Mouse (Mus musculus): Measurements from ENCODE around the gene Ap3s2. TPM values are rescaled to one million over a fixed set of nuclear protein-coding genes. Genes with fewer than 3 reads are reported as not detected.
A peak's percentile ranks its signal among the peaks of the same experiment; 100 is the strongest.

Ap3s2 gene
- polyA plus RNA-seq, 1 experiment from 2014 or later, result 28.1 TPM

GRCm38 (mm10) chr7:79858956-79859630, 61.4 kb downstream of the Ap3s2 start:
- H3K4me1 ChIP-seq (ENCODE audit: control insufficient read depth in 2 of 2, insufficient read depth in 2 of 2, low read length in 2 of 2), result peaks cover 7 to 12% of the 10 kb centered on the region in 2 experiments; a peak in 3 of 4 replicates
- H3K4me3 ChIP-seq (ENCODE audit: control insufficient read depth in 1 of 2, insufficient read depth in 1 of 2, low read depth in 1 of 2, low read length in 2 of 2), result no peak overlapping the region
- no peaks in the 10 kb centered on the region for H3K27me3 ChIP-seq (ENCODE audit: control insufficient read depth, insufficient read depth, low read length)
- ATAC-seq (ENCODE audit: insufficient number of reproducible peaks, insufficient read depth, low FRiP score, low read depth), result no peak
- H3K9ac ChIP-seq (ENCODE audit: low read length), result no peak overlapping the region
- no peak overlapping the region for H3K27ac ChIP-seq (replicated peaks in 1 of 2; ENCODE audit: control insufficient read depth in 1 of 2, insufficient read depth in 1 of 2, low read depth in 2 of 2, low read length in 2 of 2)
- WGBS, result 61% methylated on average over 9 of the region's 9 CpGs
- H3K9me3 ChIP-seq (ENCODE audit: control insufficient read depth, low read length), result no peaks in the 10 kb centered on the region
- H3K4me2 ChIP-seq (ENCODE audit: low read length), result no peak overlapping the region
- no peaks in the 10 kb centered on the region for H3K36me3 ChIP-seq (ENCODE audit: control insufficient read depth, insufficient read depth, low read length)

- H3K36me3 ChIP-seq (ENCODE audit: control insufficient read depth, insufficient read depth, low read length), result no peaks in the 10 kb centered on the region
- peaks cover 7 to 12% of the 10 kb centered on the region in 2 experiments; a peak in 3 of 4 replicates for H3K4me1 ChIP-seq (ENCODE audit: control insufficient read depth in 2 of 2, insufficient read depth in 2 of 2, low read length in 2 of 2)
- no peaks in the 10 kb centered on the region for H3K9me3 ChIP-seq (ENCODE audit: control insufficient read depth, low read length)
- H3K4me2 ChIP-seq (ENCODE audit: low read length), result no peak overlapping the region
- H3K9ac ChIP-seq (ENCODE audit: low read length), result no peak overlapping the region
- no peak for ATAC-seq (ENCODE audit: insufficient number of reproducible peaks, insufficient read depth, low FRiP score, low read depth)
- H3K4me3 ChIP-seq (ENCODE audit: control insufficient read depth in 1 of 2, insufficient read depth in 1 of 2, low read depth in 1 of 2, low read length in 2 of 2), result no peak overlapping the region
- no peaks in the 10 kb centered on the region for H3K27me3 ChIP-seq (ENCODE audit: control insufficient read depth, insufficient read depth, low read length)
- H3K27ac ChIP-seq (replicated peaks in 1 of 2; ENCODE audit: control insufficient read depth in 1 of 2, insufficient read depth in 1 of 2, low read depth in 2 of 2, low read length in 2 of 2), result no peak overlapping the region
- 47% methylated on average over 11 of the region's 11 CpGs for WGBS
Observed at GRCm38 (mm10) chr7:79858202-79858934, 62.1 kb downstream of the Ap3s2 start.

GRCm38 (mm10) chr7:79856305-79856704, 64.1 kb downstream of the Ap3s2 start:
- Histone ChIP-seq H3K27ac (replicated peaks in 1 of 2; ENCODE audit: control insufficient read depth in 1 of 2, insufficient read depth in 1 of 2, low read depth in 2 of 2, low read length in 2 of 2) (no peak overlapping the region), H3K9ac (ENCODE audit: low read length) (no peak overlapping the region), H3K27me3 (ENCODE audit: control insufficient read depth, insufficient read depth, low read length) (no peaks in the 10 kb centered on the region), H3K4me2 (ENCODE audit: low read length) (no peak overlapping the region), H3K36me3 (ENCODE audit: control insufficient read depth, insufficient read depth, low read length) (no peaks in the 10 kb centered on the region), H3K9me3 (ENCODE audit: control insufficient read depth, low read length) (no peaks in the 10 kb centered on the region), H3K4me3 (ENCODE audit: control insufficient read depth in 1 of 2, insufficient read depth in 1 of 2, low read depth in 1 of 2, low read length in 2 of 2) (no peak overlapping the region), H3K4me1 (ENCODE audit: control insufficient read depth in 2 of 2, insufficient read depth in 2 of 2, low read length in 2 of 2) (peaks cover 7 to 12% of the 10 kb centered on the region in 2 experiments; a peak in 3 of 4 replicates)
- WGBS, result 88% methylated on average over 4 of the region's 4 CpGs
- no peak for ATAC-seq (ENCODE audit: insufficient number of reproducible peaks, insufficient read depth, low FRiP score, low read depth)

GRCm38 (mm10) chr7:79847456-79848451, 72.7 kb downstream of the Ap3s2 start:
- no peak overlapping the region for H3K27ac ChIP-seq (replicated peaks in 1 of 2; ENCODE audit: control insufficient read depth in 1 of 2, insufficient read depth in 1 of 2, low read depth in 2 of 2, low read length in 2 of 2)
- no peaks in the 10 kb centered on the region for H3K36me3 ChIP-seq (ENCODE audit: control insufficient read depth, insufficient read depth, low read length)
- H3K9me3 ChIP-seq (ENCODE audit: control insufficient read depth, low read length), result no peaks in the 10 kb centered on the region
- peak overlapping the region; percentile 71 for H3K9ac ChIP-seq (ENCODE audit: low read length)
- H3K27me3 ChIP-seq (ENCODE audit: control insufficient read depth, insufficient read depth, low read length), result peaks cover 6% of the 10 kb centered on the region; the same call in 1 of the 2 replicates
- peak overlapping the region; percentile 86 for H3K4me2 ChIP-seq (ENCODE audit: low read length)
- ATAC-seq (ENCODE audit: insufficient number of reproducible peaks, insufficient read depth, low FRiP score, low read depth), result peak; percentile 37; the same call in 1 of the 2 replicates
- 5% methylated on average over 52 of the region's 53 CpGs for WGBS
- peak overlapping the region; percentile 48 to 51 for H3K4me3 ChIP-seq (ENCODE audit: control insufficient read depth in 1 of 2, insufficient read depth in 1 of 2, low read depth in 1 of 2, low read length in 2 of 2)
- H3K4me1 ChIP-seq (ENCODE audit: control insufficient read depth in 2 of 2, insufficient read depth in 2 of 2, low read length in 2 of 2), result peaks cover 9 to 15% of the 10 kb centered on the region in 2 experiments

GRCm38 (mm10) chr7:79846342-79846741, 74.1 kb downstream of the Ap3s2 start:
- Histone ChIP-seq H3K27me3 (ENCODE audit: control insufficient read depth, insufficient read depth, low read length) (peaks cover 6% of the 10 kb centered on the region; the same call in 1 of the 2 replicates), H3K4me3 (ENCODE audit: control insufficient read depth in 1 of 2, insufficient read depth in 1 of 2, low read depth in 1 of 2, low read length in 2 of 2) (no peak overlapping the region), H3K36me3 (ENCODE audit: control insufficient read depth, insufficient read depth, low read length) (no peaks in the 10 kb centered on the region), H3K4me2 (ENCODE audit: low read length) (no peak overlapping the region), H3K27ac (replicated peaks in 1 of 2; ENCODE audit: control insufficient read depth in 1 of 2, insufficient read depth in 1 of 2, low read depth in 2 of 2, low read length in 2 of 2) (no peak overlapping the region), H3K9ac (ENCODE audit: low read length) (no peak overlapping the region), H3K4me1 (ENCODE audit: control insufficient read depth in 2 of 2, insufficient read depth in 2 of 2, low read length in 2 of 2) (peaks cover 9 to 15% of the 10 kb centered on the region in 2 experiments), H3K9me3 (ENCODE audit: control insufficient read depth, low read length) (no peaks in the 10 kb centered on the region)
- WGBS, result 74% methylated on average over 2 of the region's 2 CpGs
- no peak for ATAC-seq (ENCODE audit: insufficient number of reproducible peaks, insufficient read depth, low FRiP score, low read depth)

- 59% methylated on average over 8 of the region's 8 CpGs for WGBS
- ATAC-seq (ENCODE audit: insufficient number of reproducible peaks, insufficient read depth, low FRiP score, low read depth), result no peak
- peak overlapping the region in 1 of 2 experiments; percentile 25; a peak in 1 of 4 replicates for H3K27ac ChIP-seq (replicated peaks in 1 of 2; ENCODE audit: control insufficient read depth in 1 of 2, insufficient read depth in 1 of 2, low read depth in 2 of 2, low read length in 2 of 2)
Observed at GRCm38 (mm10) chr7:79844090-79844802, 76.2 kb downstream of the Ap3s2 start.

More at GRCm38 (mm10) chr7:79844090-79844802, 76.2 kb downstream of the Ap3s2 start:
- H3K27me3 ChIP-seq (ENCODE audit: control insufficient read depth, insufficient read depth, low read length), result peaks cover 6% of the 10 kb centered on the region; the same call in 1 of the 2 replicates
- no peaks in the 10 kb centered on the region for H3K9me3 ChIP-seq (ENCODE audit: control insufficient read depth, low read length)
- no peak overlapping the region for H3K9ac ChIP-seq (ENCODE audit: low read length)
- no peak overlapping the region for H3K4me2 ChIP-seq (ENCODE audit: low read length)
- peaks cover 9 to 15% of the 10 kb centered on the region in 2 experiments for H3K4me1 ChIP-seq (ENCODE audit: control insufficient read depth in 2 of 2, insufficient read depth in 2 of 2, low read length in 2 of 2)
- H3K4me3 ChIP-seq (ENCODE audit: control insufficient read depth in 1 of 2, insufficient read depth in 1 of 2, low read depth in 1 of 2, low read length in 2 of 2), result no peak overlapping the region
- H3K36me3 ChIP-seq (ENCODE audit: control insufficient read depth, insufficient read depth, low read length), result no peaks in the 10 kb centered on the region

All from heart, embryonic 14.5 days (tissue).